Mouse (Mus musculus) liver, embryonic 11.5 days (tissue): ENCODE results near the gene Mtrr. TPM values are rescaled to one million over a fixed set of nuclear protein-coding genes. Genes with fewer than 3 reads are reported as not detected.

Experiments used
- ATAC-seq: fragments of 200-750 bp; cut with Nextera tagmentation; replicated peaks from 2 replicates; pipeline ENCODE4 v1.8.0; 2017; ENCODE audit warnings: moderate number of reproducible peaks, mild to moderate bottlenecking, moderate TSS enrichment, moderate library complexity; ENCODE audit not compliant: low FRiP score
- DNase-seq: peaks from one replicate; pipeline ENCODE4 v3.0.0-alpha.2; 2017; ENCODE audit warnings: low spot score
- H3K27ac ChIP-seq: fragments of 300-500 bp; sonication (generic); 2 replicates; pipeline ENCODE4 v1.5.1; 2014; ENCODE audit warnings: mild to moderate bottlenecking, low read depth, low read length, control low read depth
- H3K27me3 ChIP-seq: fragments of 300-500 bp; sonication (generic); replicated peaks from 2 replicates; pipeline ENCODE4 v1.6.1; 2014; ENCODE audit warnings: low read length, mixed read lengths; ENCODE audit not compliant: control insufficient read depth, insufficient read depth
- H3K36me3 ChIP-seq: fragments of 300-500 bp; sonication (generic); 2 replicates; pipeline ENCODE4 v1.6.1; 2014; ENCODE audit warnings: mild to moderate bottlenecking, low read length, moderate library complexity, mixed read lengths; ENCODE audit not compliant: control insufficient read depth, insufficient read depth
- H3K4me1 ChIP-seq: fragments of 300-500 bp; sonication (generic); replicated peaks from 2 replicates; pipeline ENCODE4 v1.6.1; 2014; ENCODE audit warnings: low read length, mixed read lengths; ENCODE audit not compliant: control insufficient read depth, insufficient read depth
- H3K4me2 ChIP-seq: fragments of 300-500 bp; sonication (generic); 2 replicates; pipeline ENCODE4 v1.6.1; 2014; ENCODE audit warnings: mild to moderate bottlenecking, control low read depth, moderate library complexity
- H3K4me3 ChIP-seq: fragments of 300-500 bp; sonication (generic); 2 replicates; pipeline ENCODE4 v1.5.1; 2014; ENCODE audit warnings: low read depth, low read length, control low read depth
- H3K9ac ChIP-seq: fragments of 300-500 bp; sonication (generic); 2 replicates; pipeline ENCODE4 v1.6.1; 2014; ENCODE audit warnings: low read depth, low read length, control low read depth
- H3K9me3 ChIP-seq: fragments of 300-500 bp; sonication (generic); 2 replicates; pipeline ENCODE4 v1.6.1; 2016; ENCODE audit warnings: low read length, inconsistent platforms, mixed read lengths; ENCODE audit not compliant: control insufficient read depth
- WGBS: fragments of 180-500 bp; shearing (Covaris S2); extraction: QIAGEN DNeasy Blood & Tissue Kit; methylation state at CpG from one replicate; pipeline ENCODE4 v1.1.7; 2014; 5-methylcytosine and 5-hydroxymethylcytosine counted together
- polyA plus RNA-seq: library from polyadenylated mRNA; unstranded; fragments of >200 nt; fragmentation: Nextera tagmentation; extraction: Ambion mirVana; gene quantifications from 2 replicates; pipeline ENCODE4 v1.2.1, GENCODE M21; 2014

The Mtrr gene
- polyA plus RNA-seq, 1 experiment from 2014 or later, result 32.4 TPM

DNA sequence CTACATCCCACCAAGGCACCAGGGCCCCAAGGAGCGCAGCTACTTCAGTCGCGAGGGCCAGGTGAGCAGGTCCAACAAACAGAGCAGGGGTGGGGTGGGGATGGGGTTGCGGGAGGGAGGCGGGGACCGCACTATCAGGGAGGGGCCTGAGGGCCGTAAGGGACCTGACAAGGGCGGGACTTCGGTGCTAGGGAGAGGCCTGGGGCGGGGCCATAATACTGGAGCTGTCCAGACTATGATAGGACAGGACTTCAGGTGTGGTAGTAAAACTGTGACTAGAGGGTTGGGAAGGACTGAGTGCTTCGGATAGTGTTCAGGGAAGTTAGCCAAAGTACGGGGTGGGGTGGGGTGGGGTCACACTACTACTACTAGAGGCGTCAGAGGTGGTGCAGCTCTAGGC lies 15.7 kb upstream of the Mtrr start:
- DNase-seq (peak; percentile 38), ATAC-seq (peak; percentile 88)
- H3K4me2 ChIP-seq, result peak overlapping the region; percentile 49
- peaks cover 3% of the 10 kb centered on the region; the same call in 1 of the 2 replicates for H3K4me1 ChIP-seq
- no peak overlapping the region for H3K9ac ChIP-seq
- H3K9me3 ChIP-seq, result no peaks in the 10 kb centered on the region
- H3K27ac ChIP-seq, result no peak overlapping the region
- H3K4me3 ChIP-seq, result no peak overlapping the region
- peaks cover 2% of the 10 kb centered on the region; the same call in 1 of the 2 replicates for H3K36me3 ChIP-seq
- 12% methylated on average over 13 of the region's 13 CpGs for WGBS
- H3K27me3 ChIP-seq, result no peaks in the 10 kb centered on the region

DNA sequence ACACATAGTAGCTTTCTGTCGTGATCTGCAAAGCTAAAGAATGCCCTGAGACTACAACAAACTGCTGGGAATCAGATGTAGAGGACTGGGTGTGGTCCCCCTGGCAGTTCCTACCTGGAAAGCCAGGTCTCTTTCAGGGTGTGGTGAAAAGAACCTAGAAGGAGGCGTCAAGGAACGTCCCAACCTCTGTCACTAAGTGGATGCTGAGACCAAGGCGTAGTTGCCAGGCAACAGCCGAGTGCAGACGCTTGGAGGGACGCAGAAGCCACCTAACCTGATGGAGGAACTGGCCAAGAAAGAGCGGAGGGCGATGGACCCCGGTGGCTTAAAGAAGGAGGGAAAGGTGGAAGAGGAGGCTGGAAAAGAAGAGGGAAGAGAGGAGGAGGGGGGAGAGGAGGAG lies 15.2 kb upstream of the Mtrr start, which contains the start of gene 1700001L19Rik:
Gene 1700001L19Rik (plus strand): TSS at position 223 of the 400 bp plus-strand sequence.
- ATAC-seq (no peak), DNase-seq (no peak)
- peaks cover 7% of the 10 kb centered on the region; the same call in 1 of the 2 replicates for H3K36me3 ChIP-seq
- H3K9me3 ChIP-seq, result no peaks in the 10 kb centered on the region
- peaks cover 3% of the 10 kb centered on the region; the same call in 1 of the 2 replicates for H3K4me1 ChIP-seq
- H3K4me3 ChIP-seq, result no peak within 1 kb of the TSS
- peak within 1 kb of the TSS; percentile 49 for H3K4me2 ChIP-seq
- H3K9ac ChIP-seq, result no peak within 1 kb of the TSS
- H3K27me3 ChIP-seq, result no peaks in the 10 kb centered on the region
- no peak within 1 kb of the TSS for H3K27ac ChIP-seq
- WGBS, result 15% methylated on average over 10 of the region's 10 CpGs

DNA sequence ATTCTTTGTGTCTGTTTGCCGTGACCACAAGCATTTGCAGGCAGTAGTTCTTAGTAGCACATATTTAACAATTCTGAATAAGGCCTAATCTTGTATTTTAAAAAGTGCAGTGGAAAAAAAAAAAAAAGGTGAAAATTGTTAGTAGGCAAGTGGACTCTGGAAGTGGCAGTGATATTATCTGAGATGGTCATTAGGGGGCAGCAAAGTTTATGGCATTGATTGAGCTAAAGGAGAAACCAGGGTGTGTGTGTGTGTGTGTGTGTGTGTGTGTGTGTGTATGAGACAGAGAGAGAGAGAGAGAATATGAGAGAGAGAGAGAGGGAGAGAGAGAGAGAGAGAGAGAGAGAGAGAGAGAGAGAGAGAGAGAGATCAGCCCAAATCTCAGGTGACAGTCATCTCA lies 11.8 kb upstream of the Mtrr start:
- Histone ChIP-seq H3K9me3 (no peaks in the 10 kb centered on the region), H3K36me3 (peaks cover 22% of the 10 kb centered on the region), H3K9ac (no peak overlapping the region), H3K4me1 (peaks cover 3% of the 10 kb centered on the region; the same call in 1 of the 2 replicates), H3K4me3 (no peak overlapping the region), H3K4me2 (no peak overlapping the region), H3K27me3 (no peaks in the 10 kb centered on the region), H3K27ac (no peak overlapping the region)
- no peak for DNase-seq
- WGBS, result 78% methylated on average over 1 of the region's 1 CpGs
- no peak for ATAC-seq

DNA sequence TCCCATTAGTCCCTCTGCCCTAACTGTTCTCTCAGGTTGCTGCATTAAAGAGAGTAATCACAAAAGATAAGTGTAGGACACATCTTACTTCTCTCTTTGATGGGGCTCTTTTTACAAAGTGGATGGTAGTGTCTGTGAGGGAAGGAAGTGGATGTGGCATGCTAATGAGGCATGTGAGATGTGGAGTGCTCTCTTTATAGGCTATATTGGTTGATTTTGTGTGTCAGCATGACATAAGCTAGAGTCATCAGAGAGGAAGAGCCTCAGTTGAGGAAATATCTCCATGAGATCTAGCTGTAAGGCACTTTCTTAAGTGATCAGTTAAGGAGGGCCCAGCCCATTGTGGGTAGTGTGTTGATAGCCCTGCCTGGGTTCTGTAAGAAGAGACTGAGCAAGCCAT lies 6.4 kb upstream of the Mtrr start:
- Histone ChIP-seq H3K9ac (no peak overlapping the region), H3K27me3 (no peaks in the 10 kb centered on the region), H3K9me3 (no peaks in the 10 kb centered on the region), H3K36me3 (peaks cover 64% of the 10 kb centered on the region), H3K27ac (no peak overlapping the region), H3K4me3 (no peak overlapping the region), H3K4me1 (no peaks in the 10 kb centered on the region; the same call in 1 of the 2 replicates), H3K4me2 (no peak overlapping the region)
- DNase-seq (no peak), ATAC-seq (no peak)

DNA sequence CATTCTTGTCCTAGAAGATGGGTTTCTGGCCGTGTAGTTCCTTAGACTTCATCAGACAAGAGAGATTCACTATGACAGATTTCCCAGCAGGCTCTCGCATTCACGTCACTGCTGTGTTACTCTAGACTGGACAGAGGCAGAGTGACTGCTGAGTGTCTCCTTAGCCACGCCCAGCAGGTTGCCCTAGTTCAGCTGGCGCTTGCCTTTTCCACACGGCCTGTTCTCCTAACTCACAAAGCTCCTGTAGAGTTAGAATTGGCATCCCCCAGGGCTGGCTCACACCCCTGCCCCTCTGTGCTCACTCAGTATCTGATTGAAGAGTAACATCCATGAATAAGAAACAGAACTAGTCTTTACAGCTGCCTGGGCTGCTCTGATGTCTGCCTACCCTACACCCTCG lies 3.5 kb upstream of the Mtrr start:
- H3K4me2 ChIP-seq, result no peak overlapping the region
- no peak for DNase-seq
- WGBS, result 89% methylated on average over 7 of the region's 7 CpGs
- H3K4me1 ChIP-seq, result peaks cover 4% of the 10 kb centered on the region; the same call in 1 of the 2 replicates
- H3K36me3 ChIP-seq, result peaks cover 49% of the 10 kb centered on the region
- ATAC-seq, result no peak
- H3K4me3 ChIP-seq, result no peak overlapping the region
- H3K27ac ChIP-seq, result no peak overlapping the region
- no peak overlapping the region for H3K9ac ChIP-seq
- no peaks in the 10 kb centered on the region for H3K9me3 ChIP-seq
- no peaks in the 10 kb centered on the region for H3K27me3 ChIP-seq

DNA sequence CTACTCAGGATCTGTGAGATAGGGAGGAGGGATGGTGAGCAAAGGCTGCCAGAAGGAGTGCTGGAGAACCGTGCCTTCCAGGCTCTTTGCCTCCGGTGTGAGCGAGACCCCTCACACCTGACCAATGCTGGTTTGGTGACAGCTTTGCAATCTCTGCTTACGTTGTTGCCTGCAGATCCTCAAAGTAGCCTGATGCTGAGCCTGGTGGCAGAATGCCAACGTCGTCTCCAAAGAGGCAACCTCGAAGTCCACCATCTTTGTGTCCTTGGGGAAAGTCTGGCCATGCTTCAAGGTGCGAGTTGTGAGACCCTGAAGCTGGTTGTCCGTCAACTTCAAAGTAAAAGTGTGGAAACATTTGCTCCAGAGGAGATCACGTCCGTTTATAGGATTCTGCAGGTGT lies 2.0 kb upstream of the Mtrr start:
- H3K9ac ChIP-seq, result no peak overlapping the region
- DNase-seq, result no peak
- H3K4me3 ChIP-seq, result no peak overlapping the region
- H3K4me2 ChIP-seq, result no peak overlapping the region
- peaks cover 48% of the 10 kb centered on the region for H3K36me3 ChIP-seq
- H3K9me3 ChIP-seq, result no peaks in the 10 kb centered on the region
- H3K27me3 ChIP-seq, result no peaks in the 10 kb centered on the region
- WGBS, result 94% methylated on average over 11 of the region's 11 CpGs
- no peak overlapping the region for H3K27ac ChIP-seq
- peaks cover 4% of the 10 kb centered on the region; the same call in 1 of the 2 replicates for H3K4me1 ChIP-seq
- ATAC-seq, result no peak

DNA sequence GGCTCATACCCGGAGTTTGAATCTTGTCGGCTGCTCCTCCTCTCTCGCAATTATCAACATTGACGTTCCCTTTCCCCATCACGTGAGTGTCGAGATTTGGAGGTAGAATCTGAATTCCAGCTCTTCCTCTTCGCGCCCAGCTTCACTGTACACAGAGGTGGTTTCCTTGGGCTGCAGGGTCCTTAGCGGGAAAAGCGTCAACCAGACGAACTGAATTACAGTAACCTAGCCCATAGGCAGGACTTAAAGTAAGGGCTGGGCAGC lies 500 bp upstream of the Mtrr start:
- Histone ChIP-seq H3K4me2 (peak overlapping the region; percentile 90), H3K36me3 (peaks cover 33% of the 10 kb centered on the region; the same call in 1 of the 2 replicates), H3K27ac (peak overlapping the region; percentile 43; the same call in 1 of the 2 replicates), H3K9ac (peak overlapping the region; percentile 84), H3K27me3 (no peaks in the 10 kb centered on the region), H3K4me3 (peak overlapping the region; percentile 88), H3K9me3 (no peaks in the 10 kb centered on the region), H3K4me1 (peaks cover 4% of the 10 kb centered on the region; the same call in 1 of the 2 replicates)
- 0% methylated on average over 11 of the region's 11 CpGs for WGBS
- ATAC-seq (peak; percentile 8; the same call in 1 of the 2 replicates), DNase-seq (no peak)

DNA sequence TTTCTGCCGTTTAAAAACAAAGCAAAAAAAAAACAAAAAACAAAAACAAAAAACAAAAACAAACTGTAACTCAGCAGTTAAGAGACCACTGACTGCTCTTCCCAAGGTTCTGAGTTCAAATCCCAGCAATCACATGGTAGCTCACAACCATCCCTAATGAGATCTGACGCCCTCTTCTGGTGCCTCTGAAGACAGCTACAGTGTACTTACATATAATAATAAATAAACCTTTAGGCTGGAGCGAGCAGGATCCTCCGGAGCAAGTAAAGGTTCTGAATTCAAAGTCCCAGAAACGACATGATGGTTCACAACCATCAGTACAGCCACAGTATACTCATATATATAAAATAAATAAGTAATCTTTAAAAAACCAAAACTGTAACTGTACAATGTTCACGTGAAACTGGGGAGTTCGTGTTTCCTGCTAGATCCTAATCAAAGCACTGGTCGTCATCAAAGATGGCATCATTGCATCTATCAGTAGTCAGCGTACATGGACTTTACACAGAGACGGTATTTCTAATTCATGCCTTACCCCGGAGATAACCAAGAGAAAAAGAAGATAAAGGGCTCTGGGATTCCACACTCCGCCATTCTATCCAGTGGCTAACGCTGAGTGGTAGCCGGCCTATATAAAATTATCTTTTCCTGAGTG lies 736 bp downstream of the Mtrr start:
- 20% methylated on average over 14 of the region's 14 CpGs for WGBS
- ATAC-seq (no peak), DNase-seq (no peak)
- Histone ChIP-seq H3K36me3 (peaks cover 31% of the 10 kb centered on the region; the same call in 1 of the 2 replicates), H3K9me3 (no peaks in the 10 kb centered on the region), H3K4me2 (peak overlapping the region; percentile 90), H3K27ac (peak overlapping the region; percentile 84), H3K4me3 (peak overlapping the region; percentile 88), H3K27me3 (no peaks in the 10 kb centered on the region), H3K4me1 (peaks cover 4% of the 10 kb centered on the region; the same call in 1 of the 2 replicates), H3K9ac (peak overlapping the region; percentile 84)

DNA sequence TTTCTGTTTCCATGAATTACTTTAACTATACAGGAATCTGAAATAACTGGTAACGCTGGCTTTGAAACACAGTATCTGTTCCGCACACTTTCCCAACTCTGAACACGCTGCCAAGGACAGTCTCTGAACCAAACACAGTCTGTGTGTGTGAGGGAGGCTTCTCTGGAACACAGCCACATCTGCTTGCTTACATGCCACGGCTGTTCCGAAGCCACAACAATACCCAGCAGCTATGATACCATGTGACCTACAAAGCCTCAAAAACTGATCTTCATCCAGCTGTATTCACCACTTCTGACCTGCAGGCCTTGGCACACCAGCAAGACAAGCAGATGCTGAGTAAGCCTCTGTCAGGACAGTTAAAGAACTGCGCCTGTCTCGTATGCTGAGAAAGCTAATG lies 4.0 kb downstream of the Mtrr start:
- ATAC-seq (no peak), DNase-seq (no peak)
- peaks cover 2% of the 10 kb centered on the region; the same call in 1 of the 2 replicates for H3K4me1 ChIP-seq
- 91% methylated on average over 7 of the region's 7 CpGs for WGBS
- no peaks in the 10 kb centered on the region for H3K9me3 ChIP-seq
- no peak overlapping the region for H3K9ac ChIP-seq
- H3K4me2 ChIP-seq, result no peak overlapping the region
- H3K27ac ChIP-seq, result no peak overlapping the region
- H3K36me3 ChIP-seq, result peaks cover 12% of the 10 kb centered on the region; the same call in 1 of the 2 replicates
- no peaks in the 10 kb centered on the region for H3K27me3 ChIP-seq
- no peak overlapping the region for H3K4me3 ChIP-seq
